Mouse (Mus musculus): Measurements from ENCODE around the gene Hist1h4i. TPM values are rescaled to one million over a fixed set of nuclear protein-coding genes. Genes with fewer than 3 reads are reported as not detected.
A peak's percentile ranks its signal among the peaks of the same experiment; 100 is the strongest.

Gene Hist1h4i
- polyA plus RNA-seq, 1 experiment from 2014 or later: 26.8 TPM

- H3K4me3 ChIP-seq: peak overlapping the region; percentile 55
- peak overlapping the region; percentile 48 for H3K9ac ChIP-seq
- H3K9me3 ChIP-seq: no peaks in the 10 kb centered on the region
- peaks cover 96% of the 10 kb centered on the region for H3K27me3 ChIP-seq
- no peaks in the 10 kb centered on the region for H3K36me3 ChIP-seq
- ATAC-seq (ENCODE audit: insufficient number of reproducible peaks, insufficient read depth, low FRiP score, low TSS enrichment): peak; percentile 89
- peaks cover 16% of the 10 kb centered on the region; the same call in 1 of the 2 replicates for H3K4me1 ChIP-seq
- H3K4me2 ChIP-seq (replicated peaks): peak overlapping the region; percentile 92
- WGBS: 1% methylated on average over 45 of the region's 45 CpGs
- H3K27ac ChIP-seq: no peak overlapping the region
Measured at GRCm38 (mm10) chr13:22005605-22006333, 35.4 kb downstream of the Hist1h4i start.

DNA sequence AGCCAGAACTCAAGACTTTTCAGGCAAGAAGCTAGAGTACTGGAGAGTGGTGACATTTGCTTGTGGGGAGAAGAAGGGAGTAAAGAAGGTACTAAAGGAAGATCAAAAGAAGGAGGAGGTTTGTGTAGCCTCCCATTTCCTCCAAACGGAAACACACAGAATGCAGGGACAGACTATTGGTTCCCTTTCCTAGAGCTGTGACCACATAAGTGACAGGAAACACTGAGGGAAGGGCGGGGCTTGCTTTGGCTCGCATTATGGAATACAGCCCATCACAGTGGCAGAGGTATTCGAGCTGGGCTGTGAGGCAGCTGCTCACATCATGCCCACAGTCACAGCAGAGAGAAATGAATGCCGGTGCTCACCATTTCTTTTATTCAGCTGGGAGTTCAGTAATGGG lies 39.3 kb downstream of the Hist1h4i start:
- Histone ChIP-seq H3K4me3 (no peak overlapping the region), H3K36me3 (no peaks in the 10 kb centered on the region), H3K27ac (no peak overlapping the region), H3K4me1 (peaks cover 12% of the 10 kb centered on the region; the same call in 1 of the 2 replicates), H3K27me3 (peaks cover 99% of the 10 kb centered on the region), H3K9me3 (no peaks in the 10 kb centered on the region), H3K9ac (no peak overlapping the region), H3K4me2 (replicated peaks) (no peak overlapping the region)
- no peak for ATAC-seq (ENCODE audit: insufficient number of reproducible peaks, insufficient read depth, low FRiP score, low TSS enrichment)
- 22% methylated on average over 5 of the region's 5 CpGs for WGBS

GRCm38 (mm10) chr13:22001346-22001745 lies 39.8 kb downstream of the Hist1h4i start:
- no peak overlapping the region for H3K4me3 ChIP-seq
- 57% methylated on average over 2 of the region's 2 CpGs for WGBS
- no peak for ATAC-seq (ENCODE audit: insufficient number of reproducible peaks, insufficient read depth, low FRiP score, low TSS enrichment)
- H3K4me1 ChIP-seq: 0 out of 2 replicates have a peak, but pooled peaks cover 8% of the 10 kb centered on the region
- H3K27me3 ChIP-seq: peaks cover 99% of the 10 kb centered on the region
- H3K27ac ChIP-seq: no peak overlapping the region
- H3K9ac ChIP-seq: no peak overlapping the region
- no peak overlapping the region for H3K4me2 ChIP-seq (replicated peaks)
- no peaks in the 10 kb centered on the region for H3K9me3 ChIP-seq
- H3K36me3 ChIP-seq: no peaks in the 10 kb centered on the region

DNA sequence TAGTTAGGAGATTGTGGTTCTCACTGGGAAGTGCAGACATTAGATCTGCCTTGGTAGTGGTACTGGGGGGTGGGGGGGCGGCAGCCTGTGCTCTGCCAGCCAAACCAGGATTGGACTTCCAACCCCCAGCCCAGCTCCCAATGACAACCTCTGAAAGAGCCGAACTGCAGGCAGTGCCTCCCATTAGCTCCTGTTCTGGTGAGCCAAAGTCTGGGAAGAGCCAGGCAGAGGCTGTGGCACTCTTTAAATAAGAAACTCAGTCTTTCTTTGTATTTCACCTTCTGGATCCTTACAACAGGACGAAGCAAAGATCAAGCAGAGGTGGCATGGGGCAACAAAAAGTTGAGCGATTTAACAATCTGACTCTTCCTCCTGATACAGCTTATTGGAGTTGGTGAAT lies 42.0 kb downstream of the Hist1h4i start:
- 33% methylated on average over 4 of the region's 4 CpGs for WGBS
- Histone ChIP-seq H3K4me2 (replicated peaks) (no peak overlapping the region), H3K36me3 (no peaks in the 10 kb centered on the region), H3K9me3 (no peaks in the 10 kb centered on the region), H3K27ac (no peak overlapping the region), H3K9ac (no peak overlapping the region), H3K27me3 (peaks cover 86% of the 10 kb centered on the region), H3K4me3 (no peak overlapping the region), H3K4me1 (peaks cover 3% of the 10 kb centered on the region; the same call in 1 of the 2 replicates)
- no peak for ATAC-seq (ENCODE audit: insufficient number of reproducible peaks, insufficient read depth, low FRiP score, low TSS enrichment)

- no peaks in the 10 kb centered on the region for H3K36me3 ChIP-seq
Measured at GRCm38 (mm10) chr13:21998412-21998811, 42.8 kb downstream of the Hist1h4i start.

GRCm38 (mm10) chr13:21997821-21998220 lies 43.3 kb downstream of the Hist1h4i start:
- H3K4me3 ChIP-seq: no peak overlapping the region
- no peak for ATAC-seq (ENCODE audit: insufficient number of reproducible peaks, insufficient read depth, low FRiP score, low TSS enrichment)
- no peaks in the 10 kb centered on the region for H3K9me3 ChIP-seq
- H3K4me2 ChIP-seq (replicated peaks): peak overlapping the region; percentile 33; the same call in 1 of the 2 replicates
- H3K4me1 ChIP-seq: peaks cover 3% of the 10 kb centered on the region; the same call in 1 of the 2 replicates
- no peaks in the 10 kb centered on the region for H3K36me3 ChIP-seq
- WGBS: 7% methylated on average over 4 of the region's 4 CpGs
- no peak overlapping the region for H3K9ac ChIP-seq
- H3K27ac ChIP-seq: no peak overlapping the region
- peaks cover 79% of the 10 kb centered on the region for H3K27me3 ChIP-seq

More at GRCm38 (mm10) chr13:21998412-21998811, 42.8 kb downstream of the Hist1h4i start:
- H3K9ac ChIP-seq: no peak overlapping the region
- no peak overlapping the region for H3K27ac ChIP-seq
- H3K4me1 ChIP-seq: peaks cover 3% of the 10 kb centered on the region; the same call in 1 of the 2 replicates
- no peaks in the 10 kb centered on the region for H3K9me3 ChIP-seq
- ATAC-seq (ENCODE audit: insufficient number of reproducible peaks, insufficient read depth, low FRiP score, low TSS enrichment): no peak
- H3K4me2 ChIP-seq (replicated peaks): no peak overlapping the region
- H3K27me3 ChIP-seq: peaks cover 82% of the 10 kb centered on the region
- H3K4me3 ChIP-seq: no peak overlapping the region
- WGBS: 21% methylated on average over 3 of the region's 3 CpGs

DNA sequence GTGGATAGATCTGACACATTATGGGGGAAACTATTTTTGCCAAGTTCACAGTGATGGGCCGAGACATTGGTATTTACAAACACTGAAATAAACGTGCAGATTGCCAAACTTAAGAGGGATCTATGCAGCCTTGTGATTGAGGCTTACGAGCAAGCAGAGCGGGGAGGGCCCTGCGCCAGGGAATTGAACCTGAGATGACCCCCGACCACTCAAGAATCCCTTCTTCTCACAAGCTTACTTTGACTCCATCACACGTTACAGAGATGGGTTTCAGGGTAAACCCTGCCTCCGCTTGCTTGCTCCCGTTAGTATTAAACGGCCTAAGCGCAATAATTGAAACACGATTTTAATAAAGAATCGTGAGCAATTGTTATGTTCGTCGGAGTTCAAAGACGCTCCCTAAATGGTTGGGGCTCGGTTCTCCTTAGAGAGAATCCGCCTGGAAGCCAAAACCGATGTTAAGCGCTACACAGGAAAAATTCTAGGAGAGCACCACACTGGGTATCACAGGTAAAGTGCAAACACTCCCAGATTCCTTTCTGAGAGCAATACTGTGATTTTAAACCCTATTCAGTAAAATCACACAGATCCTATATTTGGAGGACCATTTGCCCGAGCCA lies 43.9 kb downstream of the Hist1h4i start:
- Histone ChIP-seq H3K4me3 (peak overlapping the region; percentile 17; the same call in 1 of the 2 replicates), H3K9ac (no peak overlapping the region), H3K36me3 (no peaks in the 10 kb centered on the region), H3K27ac (no peak overlapping the region), H3K4me2 (replicated peaks) (peak overlapping the region; percentile 33), H3K9me3 (no peaks in the 10 kb centered on the region), H3K27me3 (peaks cover 74% of the 10 kb centered on the region), H3K4me1 (peaks cover 3% of the 10 kb centered on the region; the same call in 1 of the 2 replicates)
- no peak for ATAC-seq (ENCODE audit: insufficient number of reproducible peaks, insufficient read depth, low FRiP score, low TSS enrichment)
- 2% methylated on average over 21 of the region's 21 CpGs for WGBS

DNA sequence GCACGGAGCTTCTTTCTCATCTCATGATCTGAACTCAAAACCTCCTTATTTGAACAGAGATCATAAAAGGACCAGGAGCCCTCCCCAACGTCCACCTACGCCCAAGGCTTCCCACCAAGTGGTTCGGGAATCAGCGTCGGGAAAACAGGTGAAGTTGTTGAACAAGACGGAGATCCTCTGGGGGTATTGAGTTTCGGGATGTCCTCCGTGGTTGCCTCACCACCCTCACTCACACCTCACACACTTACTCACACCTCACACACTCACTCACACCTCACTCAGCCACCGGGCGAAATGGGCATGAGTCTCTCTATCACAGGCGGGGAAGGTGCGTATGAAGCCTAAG lies 44.3 kb downstream of the Hist1h4i start:
- H3K4me2 ChIP-seq (replicated peaks): peak overlapping the region; percentile 33
- no peaks in the 10 kb centered on the region for H3K36me3 ChIP-seq
- peaks cover 3% of the 10 kb centered on the region; the same call in 1 of the 2 replicates for H3K4me1 ChIP-seq
- peak overlapping the region; percentile 17 for H3K4me3 ChIP-seq
- no peak overlapping the region for H3K27ac ChIP-seq
- H3K9ac ChIP-seq: no peak overlapping the region
- ATAC-seq (ENCODE audit: insufficient number of reproducible peaks, insufficient read depth, low FRiP score, low TSS enrichment): no peak
- H3K27me3 ChIP-seq: peaks cover 69% of the 10 kb centered on the region
- WGBS: 0% methylated on average over 13 of the region's 13 CpGs
- no peaks in the 10 kb centered on the region for H3K9me3 ChIP-seq

DNA sequence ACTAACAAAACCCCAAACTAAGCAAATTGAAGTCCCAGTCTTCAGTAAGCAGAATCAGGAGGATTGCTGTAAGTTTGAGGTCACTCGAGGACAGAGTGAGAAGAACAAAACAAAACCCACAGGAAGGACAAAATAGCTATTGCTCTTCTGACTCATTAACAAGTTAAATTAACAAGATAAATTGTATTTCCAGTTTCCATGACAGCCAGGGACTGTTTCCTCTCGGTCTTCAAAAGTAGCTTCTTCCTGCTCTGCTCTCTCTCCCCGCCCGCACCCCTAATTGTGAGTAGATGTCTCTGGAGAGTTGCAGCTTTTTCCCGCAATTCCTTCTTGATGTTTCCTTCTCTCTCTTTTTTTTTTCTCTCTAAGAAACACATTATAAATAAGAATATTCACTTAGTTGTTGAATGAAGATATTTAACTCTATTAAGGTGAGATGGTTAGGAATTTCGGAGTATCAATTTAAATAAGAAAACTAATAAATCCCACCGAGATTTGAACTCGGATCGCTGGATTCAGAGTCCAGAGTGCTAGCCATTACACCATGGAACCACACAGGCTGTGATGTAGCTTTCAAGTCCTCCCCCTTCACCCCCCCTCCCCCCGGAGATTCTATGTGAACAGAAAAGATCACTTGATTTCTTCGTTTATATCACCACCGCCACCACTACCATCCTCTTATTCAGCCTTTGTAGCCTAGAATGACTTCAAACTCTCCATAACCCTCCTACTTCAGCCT lies 44.9 kb downstream of the Hist1h4i start:
- ATAC-seq (ENCODE audit: insufficient number of reproducible peaks, insufficient read depth, low FRiP score, low TSS enrichment): no peak
- WGBS: 2% methylated on average over 12 of the region's 12 CpGs

GRCm38 (mm10) chr13:21995331-21995914 lies 45.7 kb downstream of the Hist1h4i start:
- Histone ChIP-seq H3K4me1 (peaks cover 3% of the 10 kb centered on the region; the same call in 1 of the 2 replicates), H3K27me3 (peaks cover 55% of the 10 kb centered on the region), H3K4me2 (replicated peaks) (peak overlapping the region; percentile 50), H3K27ac (no peak overlapping the region), H3K36me3 (no peaks in the 10 kb centered on the region), H3K9ac (no peak overlapping the region), H3K4me3 (peak overlapping the region; percentile 30), H3K9me3 (no peaks in the 10 kb centered on the region)
- ATAC-seq (ENCODE audit: insufficient number of reproducible peaks, insufficient read depth, low FRiP score, low TSS enrichment): no peak
- under 1% methylated on average over 21 of the region's 21 CpGs for WGBS

More for the DNA sequence above, 44.9 kb downstream of the Hist1h4i start:
- Histone ChIP-seq H3K36me3 (no peaks in the 10 kb centered on the region), H3K9ac (no peak overlapping the region), H3K4me3 (peak overlapping the region; percentile 30), H3K27ac (no peak overlapping the region), H3K4me1 (peaks cover 3% of the 10 kb centered on the region; the same call in 1 of the 2 replicates), H3K4me2 (replicated peaks) (peak overlapping the region; percentile 50), H3K9me3 (no peaks in the 10 kb centered on the region), H3K27me3 (peaks cover 63% of the 10 kb centered on the region)

DNA sequence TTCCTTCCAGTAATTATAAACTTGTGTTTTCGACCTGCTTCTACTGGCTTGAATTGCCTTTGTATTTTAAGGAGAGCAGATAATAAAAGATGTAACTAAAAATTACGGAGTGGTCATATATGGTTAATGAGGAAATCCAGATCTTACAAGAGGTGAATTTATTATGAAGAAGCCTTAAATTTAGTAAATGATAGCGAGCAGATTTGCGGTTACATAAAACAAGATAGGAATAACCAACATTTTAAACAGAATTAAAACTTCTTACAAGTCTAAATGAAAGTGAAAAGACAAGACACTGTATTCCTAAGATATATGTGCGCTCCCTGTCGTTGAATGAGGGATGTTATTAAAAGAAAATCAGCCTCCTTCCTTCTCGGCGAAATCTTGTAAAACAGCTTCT lies 46.3 kb downstream of the Hist1h4i start:
- no peaks in the 10 kb centered on the region for H3K9me3 ChIP-seq
- 3% methylated on average over 8 of the region's 8 CpGs for whole genome bisulfite sequencing
- no peak overlapping the region for H3K9ac ChIP-seq
- no peak overlapping the region for H3K27ac ChIP-seq
- peaks cover 3% of the 10 kb centered on the region; the same call in 1 of the 2 replicates for H3K4me1 ChIP-seq
- peaks cover 50% of the 10 kb centered on the region for H3K27me3 ChIP-seq
- H3K4me3 ChIP-seq: peak overlapping the region; percentile 30
- no peaks in the 10 kb centered on the region for H3K36me3 ChIP-seq
- ATAC-seq (ENCODE audit: insufficient number of reproducible peaks, insufficient read depth, low FRiP score, low TSS enrichment): no peak
- H3K4me2 ChIP-seq (replicated peaks): peak overlapping the region; percentile 50

All from embryonic facial prominence, embryonic 12.5 days (tissue).